Mouse (Mus musculus) cerebellum, postnatal 4 days (tissue): ENCODE data around the gene Vrk1.

Source experiments
- DNase-seq, 2 experiments: peaks; one replicate each; pipeline ENCODE4 v3.0.0; 2022; ENCODE audit warnings: low spot score in 2 of 2, mixed read lengths in 1 of 2

Gene Vrk1

DNA sequence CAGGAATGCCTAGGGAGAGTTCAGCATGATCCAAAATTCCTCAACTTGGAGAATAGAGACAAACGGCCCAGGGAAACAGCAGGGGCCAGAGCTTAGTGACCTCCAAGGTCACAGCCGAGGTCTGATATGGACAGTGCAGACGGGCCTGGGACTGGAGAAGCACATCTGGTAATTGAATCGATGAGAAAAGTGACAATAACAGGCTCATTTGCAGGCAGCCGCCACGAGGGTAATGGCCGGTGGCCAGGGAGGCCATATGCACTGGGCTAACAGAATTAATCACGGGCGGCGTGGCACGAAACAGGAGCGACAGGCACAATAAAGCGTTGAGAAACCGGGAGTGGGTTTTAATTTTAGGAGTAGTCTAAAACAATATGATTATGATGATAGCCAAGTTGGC lies 113.2 kb downstream of the Vrk1 start:
- DNase-seq, result peak in 1 of 2 experiments; percentile 53

DNA sequence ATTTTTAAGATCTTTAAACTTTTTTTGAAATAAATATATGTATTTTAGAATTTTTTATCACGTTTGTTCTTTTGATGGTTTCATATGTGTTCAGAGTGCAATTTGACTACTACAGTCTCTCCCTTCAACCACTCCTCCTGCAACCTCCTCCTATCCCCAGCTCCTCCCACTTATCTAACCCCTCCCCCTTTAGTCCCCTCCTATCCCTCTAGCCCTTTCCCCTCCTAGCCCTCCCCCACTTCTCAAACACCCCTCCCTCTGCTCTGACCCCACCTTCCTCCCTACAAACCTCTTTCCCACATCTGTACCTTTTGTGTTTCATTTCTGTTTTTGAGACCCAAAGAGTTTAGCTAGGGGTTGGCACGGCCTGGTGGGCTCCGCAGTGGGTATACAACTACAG lies 114.6 kb downstream of the Vrk1 start:
- DNase-seq, result no peak
